Mouse (Mus musculus) liver, embryonic 11.5 days (tissue): Measurements from ENCODE around the gene Sh3rf3. TPM values are rescaled to one million over a fixed set of nuclear protein-coding genes. Genes with fewer than 3 reads are reported as not detected.

ENCODE experiments used
- ATAC-seq: fragments of 200-750 bp; cut with Nextera tagmentation; replicated peaks from 2 replicates; pipeline ENCODE4 v1.8.0; 2017; ENCODE audit warnings: moderate number of reproducible peaks, mild to moderate bottlenecking, moderate TSS enrichment, moderate library complexity; ENCODE audit not compliant: low FRiP score
- DNase-seq: peaks from one replicate; pipeline ENCODE4 v3.0.0-alpha.2; 2017; ENCODE audit warnings: low spot score
- H3K27ac ChIP-seq: fragments of 300-500 bp; sonication (generic); 2 replicates; pipeline ENCODE4 v1.5.1; 2014; ENCODE audit warnings: mild to moderate bottlenecking, low read depth, low read length, control low read depth
- H3K27me3 ChIP-seq: fragments of 300-500 bp; sonication (generic); replicated peaks from 2 replicates; pipeline ENCODE4 v1.6.1; 2014; ENCODE audit warnings: low read length, mixed read lengths; ENCODE audit not compliant: control insufficient read depth, insufficient read depth
- H3K36me3 ChIP-seq: fragments of 300-500 bp; sonication (generic); 2 replicates; pipeline ENCODE4 v1.6.1; 2014; ENCODE audit warnings: mild to moderate bottlenecking, low read length, moderate library complexity, mixed read lengths; ENCODE audit not compliant: control insufficient read depth, insufficient read depth
- H3K4me1 ChIP-seq: fragments of 300-500 bp; sonication (generic); replicated peaks from 2 replicates; pipeline ENCODE4 v1.6.1; 2014; ENCODE audit warnings: low read length, mixed read lengths; ENCODE audit not compliant: control insufficient read depth, insufficient read depth
- H3K4me2 ChIP-seq: fragments of 300-500 bp; sonication (generic); 2 replicates; pipeline ENCODE4 v1.6.1; 2014; ENCODE audit warnings: mild to moderate bottlenecking, control low read depth, moderate library complexity
- H3K4me3 ChIP-seq: fragments of 300-500 bp; sonication (generic); 2 replicates; pipeline ENCODE4 v1.5.1; 2014; ENCODE audit warnings: low read depth, low read length, control low read depth
- H3K9ac ChIP-seq: fragments of 300-500 bp; sonication (generic); 2 replicates; pipeline ENCODE4 v1.6.1; 2014; ENCODE audit warnings: low read depth, low read length, control low read depth
- H3K9me3 ChIP-seq: fragments of 300-500 bp; sonication (generic); 2 replicates; pipeline ENCODE4 v1.6.1; 2016; ENCODE audit warnings: low read length, inconsistent platforms, mixed read lengths; ENCODE audit not compliant: control insufficient read depth
- WGBS: fragments of 180-500 bp; shearing (Covaris S2); extraction: QIAGEN DNeasy Blood & Tissue Kit; methylation state at CpG from one replicate; pipeline ENCODE4 v1.1.7; 2014; 5-methylcytosine and 5-hydroxymethylcytosine counted together
- polyA plus RNA-seq: library from polyadenylated mRNA; unstranded; fragments of >200 nt; fragmentation: Nextera tagmentation; extraction: Ambion mirVana; gene quantifications from 2 replicates; pipeline ENCODE4 v1.2.1, GENCODE M21; 2014

Sh3rf3 gene
- polyA plus RNA-seq, 1 experiment from 2014 or later = not detected

DNA sequence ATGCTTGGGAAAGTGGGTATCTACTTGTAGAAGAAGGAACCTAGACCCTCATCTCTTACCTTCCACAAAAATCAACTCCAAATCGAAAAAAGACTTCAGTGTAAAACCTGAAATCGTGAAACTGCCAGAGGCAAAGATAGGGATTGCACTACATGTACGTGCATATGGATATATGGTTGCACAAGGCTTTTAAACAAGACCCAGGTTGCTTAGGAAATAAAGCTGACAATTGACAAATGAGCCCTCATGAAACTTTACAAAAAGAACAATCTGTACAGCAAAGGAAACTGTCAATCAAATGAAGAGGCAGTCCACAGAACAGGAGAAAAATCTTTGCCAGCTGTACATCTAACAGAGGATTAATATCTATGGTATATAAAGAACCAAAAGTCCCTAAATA is 129.7 kb downstream of the Sh3rf3 start:
- H3K4me3 ChIP-seq = no peak overlapping the region
- no peaks in the 10 kb centered on the region for H3K36me3 ChIP-seq
- ATAC-seq (no peak), DNase-seq (no peak)
- H3K27me3 ChIP-seq = no peaks in the 10 kb centered on the region; the same call in 1 of the 2 replicates
- H3K4me2 ChIP-seq = no peak overlapping the region
- no peaks in the 10 kb centered on the region for H3K4me1 ChIP-seq
- no peak overlapping the region for H3K9ac ChIP-seq
- no peaks in the 10 kb centered on the region for H3K9me3 ChIP-seq
- no peak overlapping the region for H3K27ac ChIP-seq
- WGBS = 68% methylated on average over 3 of the region's 3 CpGs

DNA sequence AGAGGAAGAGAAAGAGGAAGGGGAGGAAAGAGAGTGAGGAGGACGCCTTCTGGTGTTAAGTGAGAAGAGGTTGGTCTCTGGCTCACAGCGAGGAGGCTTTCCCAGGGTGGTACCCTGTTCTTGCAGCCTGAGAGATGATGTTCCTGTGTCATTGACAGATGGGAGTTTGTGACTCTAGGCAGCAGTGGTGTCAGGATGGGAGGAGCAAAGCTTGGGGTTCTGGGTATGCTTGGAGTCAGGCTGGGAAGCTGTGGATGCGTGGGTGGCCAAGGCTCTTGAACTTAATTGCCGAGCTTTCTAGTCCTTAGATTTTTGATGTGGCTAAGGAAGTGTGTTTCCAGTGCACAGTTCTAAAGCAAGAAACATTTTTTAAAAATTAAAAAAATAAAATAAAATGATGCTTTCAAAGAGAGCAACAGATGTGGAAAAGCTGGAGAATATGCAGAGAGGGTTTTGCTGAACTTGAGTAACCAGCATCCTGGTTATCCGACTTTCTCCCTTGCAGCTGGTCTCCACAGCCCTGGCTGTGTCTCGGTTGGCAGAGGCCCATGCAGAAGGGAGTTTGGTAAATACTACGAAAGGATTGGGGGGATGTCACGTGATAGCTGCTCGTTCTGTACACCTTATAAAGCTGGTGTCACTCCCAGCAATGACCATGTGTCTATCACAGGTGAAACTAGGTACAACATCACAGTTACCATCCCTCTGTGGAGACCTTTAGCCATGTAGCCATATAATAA is 130.7 kb downstream of the Sh3rf3 start:
- 62% methylated on average over 9 of the region's 9 CpGs for whole genome bisulfite sequencing
- H3K4me1 ChIP-seq = no peaks in the 10 kb centered on the region
- H3K36me3 ChIP-seq = no peaks in the 10 kb centered on the region
- ATAC-seq = no peak
- H3K4me3 ChIP-seq = no peak overlapping the region
- DNase-seq = no peak
- no peak overlapping the region for H3K4me2 ChIP-seq
- no peaks in the 10 kb centered on the region; the same call in 1 of the 2 replicates for H3K27me3 ChIP-seq
- H3K27ac ChIP-seq = no peak overlapping the region
- no peaks in the 10 kb centered on the region for H3K9me3 ChIP-seq
- no peak overlapping the region for H3K9ac ChIP-seq

DNA sequence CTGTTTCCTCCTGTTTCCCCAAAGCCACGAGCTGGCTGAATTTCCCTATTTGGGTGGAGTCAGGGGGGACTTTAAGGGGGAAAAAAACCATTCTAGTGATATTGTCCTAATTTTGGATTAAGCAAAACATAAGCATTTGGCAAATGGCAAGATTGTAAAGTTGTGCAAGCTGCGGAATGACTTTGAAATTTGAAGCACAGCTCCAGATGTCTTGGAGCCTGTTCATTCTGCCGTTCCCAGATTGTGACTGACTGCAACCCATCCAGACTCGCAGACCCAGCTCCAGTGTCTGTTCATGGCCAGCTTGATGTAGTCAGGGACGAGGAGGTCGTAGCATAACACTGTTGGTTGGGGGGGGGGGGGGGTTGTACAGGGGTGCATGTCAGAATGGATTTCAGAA is 131.8 kb downstream of the Sh3rf3 start:
- WGBS = 70% methylated on average over 6 of the region's 6 CpGs
- Histone ChIP-seq H3K27me3 (no peaks in the 10 kb centered on the region; the same call in 1 of the 2 replicates), H3K4me2 (no peak overlapping the region), H3K27ac (no peak overlapping the region), H3K4me3 (no peak overlapping the region), H3K9ac (no peak overlapping the region), H3K9me3 (no peaks in the 10 kb centered on the region), H3K36me3 (no peaks in the 10 kb centered on the region), H3K4me1 (no peaks in the 10 kb centered on the region)
- DNase-seq = no peak
- ATAC-seq = no peak

DNA sequence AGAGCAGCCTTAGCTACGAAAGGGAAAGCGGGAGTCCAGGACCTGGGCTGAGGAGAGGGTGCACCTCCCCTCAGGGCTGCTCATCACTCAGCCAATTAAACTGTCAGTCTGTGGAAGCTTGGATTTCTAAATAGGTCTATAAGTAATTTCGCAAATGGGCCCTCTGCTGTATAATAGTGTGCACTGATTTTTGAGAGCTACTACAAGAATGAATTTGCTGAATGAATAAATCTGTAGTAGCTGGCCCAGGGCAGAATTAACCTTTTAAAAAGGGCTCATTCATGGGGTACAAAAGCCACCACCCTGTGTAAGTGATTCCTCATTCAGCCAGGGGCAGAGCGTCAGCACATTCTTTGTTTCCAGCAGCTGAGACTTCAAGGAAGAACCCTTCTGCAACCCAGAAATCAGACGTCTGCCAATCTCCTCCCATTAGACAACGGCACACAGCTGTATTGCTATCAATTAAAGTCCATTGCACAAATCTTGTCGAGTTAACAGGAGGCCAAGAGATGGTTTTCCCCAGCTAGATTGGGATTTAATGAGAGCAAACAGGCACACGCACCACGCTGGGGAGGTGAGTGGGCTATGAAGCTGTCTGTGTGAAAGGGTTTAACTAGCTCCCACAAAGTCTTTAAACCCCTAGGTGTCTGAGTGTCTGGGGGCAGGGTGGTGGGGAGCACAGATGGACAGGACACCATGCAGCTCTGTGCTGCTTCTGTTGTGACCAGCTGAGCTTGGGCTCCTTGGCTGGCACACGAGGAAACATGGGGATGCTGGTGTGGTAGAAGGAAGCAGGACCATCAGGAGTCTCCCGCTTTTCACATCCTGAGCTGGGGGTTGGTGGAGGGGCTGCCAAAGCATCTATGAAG is 136.8 kb downstream of the Sh3rf3 start:
- Histone ChIP-seq H3K27me3 (no peaks in the 10 kb centered on the region), H3K4me1 (no peaks in the 10 kb centered on the region), H3K36me3 (no peaks in the 10 kb centered on the region), H3K4me3 (no peak overlapping the region), H3K27ac (no peak overlapping the region), H3K9ac (no peak overlapping the region), H3K4me2 (no peak overlapping the region), H3K9me3 (no peaks in the 10 kb centered on the region)
- ATAC-seq = no peak
- 62% methylated on average over 11 of the region's 11 CpGs for WGBS
- no peak for DNase-seq

DNA sequence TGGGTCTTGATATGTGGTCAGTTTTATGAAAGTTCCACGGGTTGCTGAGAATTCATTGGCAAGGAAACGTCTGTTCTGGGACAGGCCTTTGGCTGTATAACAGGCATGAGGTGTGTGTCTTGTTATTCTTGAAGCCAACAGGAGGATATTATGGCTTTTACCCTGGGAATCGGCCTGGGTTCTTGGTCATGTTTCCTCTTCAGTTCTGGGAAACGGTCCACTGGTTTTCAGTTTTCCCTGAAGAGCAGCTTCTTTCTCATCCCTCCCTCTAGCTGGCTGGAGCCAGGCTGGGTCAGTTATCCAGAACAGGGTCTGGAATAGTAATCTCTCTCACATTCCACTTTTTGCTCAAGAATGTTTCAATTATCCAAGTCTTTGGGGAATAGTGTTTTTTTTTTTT is 147.0 kb downstream of the Sh3rf3 start:
- Histone ChIP-seq H3K4me1 (no peaks in the 10 kb centered on the region), H3K4me2 (no peak overlapping the region), H3K27ac (no peak overlapping the region), H3K4me3 (no peak overlapping the region), H3K9ac (no peak overlapping the region), H3K36me3 (no peaks in the 10 kb centered on the region), H3K27me3 (no peaks in the 10 kb centered on the region), H3K9me3 (no peaks in the 10 kb centered on the region)
- ATAC-seq = no peak
- no peak for DNase-seq
- 74% methylated on average over 4 of the region's 4 CpGs for WGBS

DNA sequence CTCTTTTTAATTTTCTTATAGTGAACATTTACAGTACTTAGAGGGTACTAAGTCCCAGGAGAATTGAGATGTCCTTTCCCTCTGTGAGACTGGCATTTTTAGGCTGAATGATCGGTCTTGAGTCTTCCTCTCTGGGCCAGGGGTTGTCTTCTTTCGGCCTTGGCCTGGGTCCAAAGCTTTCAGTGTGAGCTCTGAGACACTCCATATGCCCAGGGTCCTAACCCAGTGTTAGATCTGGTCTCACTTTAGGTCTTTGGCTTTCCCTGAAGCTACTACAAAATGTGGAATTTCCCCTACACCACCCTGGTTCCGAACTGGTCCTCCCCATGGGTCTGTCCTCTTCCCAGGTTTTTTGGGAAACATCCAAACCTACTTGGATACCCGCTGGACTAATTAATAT is 155.1 kb downstream of the Sh3rf3 start:
- DNase-seq (no peak), ATAC-seq (no peak)
- Histone ChIP-seq H3K27ac (no peak overlapping the region), H3K9ac (no peak overlapping the region), H3K9me3 (no peaks in the 10 kb centered on the region), H3K4me1 (no peaks in the 10 kb centered on the region), H3K4me2 (no peak overlapping the region), H3K36me3 (no peaks in the 10 kb centered on the region), H3K27me3 (no peaks in the 10 kb centered on the region), H3K4me3 (no peak overlapping the region)
- 78% methylated on average over 4 of the region's 4 CpGs for WGBS

DNA sequence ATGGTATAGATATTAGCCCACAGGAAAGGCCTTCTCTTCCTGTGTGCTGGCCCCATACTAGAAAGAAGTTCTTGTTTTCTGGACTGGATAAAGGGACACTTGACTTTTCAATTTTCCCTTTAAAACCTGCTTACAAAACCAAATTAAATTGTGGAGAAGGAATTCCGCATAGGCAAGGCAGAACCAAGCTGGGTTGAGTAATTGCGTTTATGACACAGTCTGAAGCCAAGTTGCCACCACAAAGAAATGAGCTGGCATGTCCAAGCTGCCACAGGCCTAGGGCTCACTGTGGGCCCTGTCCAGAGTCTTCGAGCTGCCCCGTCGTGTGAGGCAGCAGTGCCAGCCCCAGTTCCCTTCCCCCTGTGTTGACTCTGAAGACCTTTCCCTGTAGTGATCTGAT is 156.2 kb downstream of the Sh3rf3 start:
- Histone ChIP-seq H3K27ac (no peak overlapping the region), H3K9ac (no peak overlapping the region), H3K36me3 (no peaks in the 10 kb centered on the region), H3K9me3 (no peaks in the 10 kb centered on the region), H3K27me3 (no peaks in the 10 kb centered on the region), H3K4me3 (no peak overlapping the region), H3K4me1 (no peaks in the 10 kb centered on the region), H3K4me2 (no peak overlapping the region)
- no peak for DNase-seq
- 91% methylated on average over 5 of the region's 5 CpGs for WGBS
- no peak for ATAC-seq

DNA sequence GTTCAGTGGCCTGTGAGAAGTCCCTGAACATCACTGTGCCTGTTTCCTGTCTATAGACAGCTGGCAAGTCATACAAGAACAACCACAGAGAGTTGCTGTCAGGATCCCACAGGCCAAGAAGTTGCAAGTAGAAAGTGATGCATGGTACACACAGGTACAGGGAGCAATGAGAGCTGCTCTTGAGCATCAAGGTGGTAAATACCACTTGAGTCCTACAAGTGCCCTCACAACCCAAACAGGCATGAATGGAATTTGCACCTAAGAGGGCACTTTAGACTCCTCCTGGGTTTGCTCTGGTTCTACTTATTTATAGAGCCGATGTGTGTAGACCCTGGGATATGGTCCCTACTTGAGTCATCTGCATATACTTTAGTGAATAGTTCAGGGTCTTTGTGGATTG is 159.0 kb downstream of the Sh3rf3 start:
- no peak overlapping the region for H3K27ac ChIP-seq
- ATAC-seq (no peak), DNase-seq (no peak)
- H3K4me3 ChIP-seq = no peak overlapping the region
- H3K9me3 ChIP-seq = no peaks in the 10 kb centered on the region
- no peaks in the 10 kb centered on the region for H3K36me3 ChIP-seq
- no peak overlapping the region for H3K4me2 ChIP-seq
- no peaks in the 10 kb centered on the region for H3K27me3 ChIP-seq
- H3K9ac ChIP-seq = no peak overlapping the region
- H3K4me1 ChIP-seq = no peaks in the 10 kb centered on the region
- 93% methylated on average over 1 of the region's 1 CpGs for WGBS

DNA sequence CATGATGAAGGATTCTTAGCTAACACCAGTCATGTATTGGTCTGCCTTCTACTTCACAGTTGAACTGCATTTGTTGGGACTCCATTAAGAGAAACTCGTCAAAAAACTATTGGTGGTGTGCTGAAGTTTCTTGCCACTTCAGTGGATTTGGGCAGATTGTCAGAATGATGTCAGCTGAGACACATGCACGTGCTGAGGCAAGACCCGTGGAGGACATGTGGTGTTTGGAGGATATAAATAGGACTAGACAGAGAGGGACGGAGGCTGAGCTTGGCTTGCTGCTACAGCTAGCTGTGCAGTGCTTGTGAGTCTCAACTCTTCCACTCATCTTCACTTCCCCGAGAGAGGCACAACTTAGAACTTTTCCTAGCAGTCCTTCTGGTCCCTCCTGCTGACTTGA is 161.0 kb downstream of the Sh3rf3 start:
- no peaks in the 10 kb centered on the region for H3K4me1 ChIP-seq
- DNase-seq (no peak), ATAC-seq (no peak)
- H3K4me2 ChIP-seq = no peak overlapping the region
- no peaks in the 10 kb centered on the region for H3K27me3 ChIP-seq
- H3K9me3 ChIP-seq = no peaks in the 10 kb centered on the region
- no peaks in the 10 kb centered on the region for H3K36me3 ChIP-seq
- 70% methylated on average over 5 of the region's 5 CpGs for WGBS
- H3K4me3 ChIP-seq = no peak overlapping the region
- no peak overlapping the region for H3K27ac ChIP-seq
- H3K9ac ChIP-seq = no peak overlapping the region
